Mouse (Mus musculus) cerebellum, adult 2 months (tissue): ENCODE data around the gene Nadk2.

ENCODE experiments used
- CTCF ChIP-seq: fragments of 200-500 bp; IDR thresholded peaks from 2 replicates; pipeline ENCODE4 v1.5.1; 2011; ENCODE audit warnings: low read depth, mild to moderate bottlenecking, control low read depth, low read length, moderate library complexity, borderline replicate concordance; ENCODE audit not compliant: insufficient read depth
- POLR2A ChIP-seq: fragments of 200-500 bp; IDR thresholded peaks from 2 replicates; pipeline ENCODE4 v1.6.1; 2011; ENCODE audit warnings: low read length, control low read depth, borderline replicate concordance; ENCODE audit not compliant: insufficient read depth

DNA sequence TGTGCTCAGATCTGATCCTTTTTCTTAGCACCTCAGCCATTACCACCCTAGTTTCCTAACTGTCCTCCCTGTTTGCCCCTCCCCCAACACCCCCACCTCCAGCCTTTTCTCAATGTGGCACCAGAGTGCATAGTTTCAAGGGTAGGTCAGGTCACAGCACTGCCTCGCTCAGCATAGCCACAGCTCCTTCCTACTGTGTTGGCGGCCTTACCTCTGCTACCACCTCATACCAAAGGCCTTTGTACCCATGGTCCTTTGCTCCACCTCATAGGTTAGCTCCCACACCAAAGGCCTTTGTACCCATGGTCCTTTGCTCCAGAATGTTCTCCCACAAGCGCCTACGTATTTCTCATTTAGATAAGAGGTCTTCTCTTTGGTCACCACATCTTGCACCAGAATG, 47.8 kb downstream of the Nadk2 start:
- TF ChIP-seq CTCF (no peak), POLR2A (no peak)
